Mouse (Mus musculus): ENCODE measurements at regions not wholly inside any gene's neighbourhood (a gene's known extent, or its start where the extent isn't known, plus 50 kb on each side); places are given as distances from the start of the nearest gene placed in this dataset.
"Not testable (repeated sequence)": the region's sequence is repeated elsewhere in the genome, so short reads cannot be mapped to it uniquely, and the experiment has no call there.

DNA sequence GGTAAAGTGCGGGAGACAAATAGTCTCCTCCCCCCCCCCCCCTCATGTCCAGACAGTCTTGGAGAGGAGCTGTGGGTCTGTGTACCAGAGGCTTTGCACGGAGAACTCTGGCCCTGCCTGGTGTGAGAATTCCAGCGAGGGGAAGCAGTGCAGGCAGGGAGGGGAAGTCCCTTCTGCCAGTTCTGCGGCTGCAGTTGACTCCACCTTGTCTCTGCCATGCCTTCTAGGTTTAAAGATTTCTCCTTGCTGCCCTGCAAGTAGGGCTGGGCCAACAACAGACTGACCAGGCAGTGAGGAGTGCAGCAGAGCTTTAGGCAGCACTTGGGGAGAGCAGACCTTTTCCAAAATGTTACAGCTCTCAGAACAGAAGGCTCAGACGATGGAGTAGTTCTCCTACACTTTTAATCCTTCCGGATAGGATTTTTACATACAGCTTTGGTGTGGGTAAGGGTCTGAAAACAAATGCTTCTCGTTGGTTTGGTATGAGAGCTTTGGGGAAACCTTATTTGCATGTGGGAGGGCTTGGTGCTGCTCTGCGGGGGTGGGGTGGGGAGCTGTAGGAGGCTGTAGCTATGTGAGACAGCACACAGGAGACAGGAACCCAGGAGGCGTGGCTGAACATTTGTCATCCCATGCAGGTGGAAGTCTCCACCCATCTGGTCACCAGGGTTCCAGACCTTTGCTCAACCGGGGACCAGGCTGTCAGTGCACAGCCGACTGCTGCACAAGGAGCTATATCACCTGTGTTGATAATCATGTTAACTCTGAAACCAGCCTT lies 96.8 kb upstream of the Ctso start:
- no peak overlapping the region for H3K27ac ChIP-seq (replicated peaks in 1 of 2; ENCODE audit: control insufficient read depth in 1 of 2, insufficient read depth in 1 of 2, low read depth in 2 of 2, low read length in 2 of 2)
- WGBS = 4% methylated on average over 11 of the region's 11 CpGs
- no peaks in the 10 kb centered on the region for H3K36me3 ChIP-seq (ENCODE audit: control insufficient read depth, insufficient read depth, low read length)
- H3K27me3 ChIP-seq (ENCODE audit: control insufficient read depth, insufficient read depth, low read length) = no peaks in the 10 kb centered on the region
- peak overlapping the region; percentile 12 to 20; a peak in 3 of 4 replicates for H3K4me3 ChIP-seq (ENCODE audit: control insufficient read depth in 1 of 2, insufficient read depth in 1 of 2, low read depth in 1 of 2, low read length in 2 of 2)
- H3K4me1 ChIP-seq (ENCODE audit: control insufficient read depth in 2 of 2, insufficient read depth in 2 of 2, low read length in 2 of 2) = no peaks in the 10 kb centered on the region
- peak overlapping the region; percentile 47 for H3K9ac ChIP-seq (ENCODE audit: low read length)
- peak overlapping the region; percentile 63 for H3K4me2 ChIP-seq (ENCODE audit: low read length)
- H3K9me3 ChIP-seq (ENCODE audit: control insufficient read depth, low read length) = no peaks in the 10 kb centered on the region
- ATAC-seq (ENCODE audit: insufficient number of reproducible peaks, insufficient read depth, low FRiP score, low read depth) = peak; percentile 54; the same call in 1 of the 2 replicates

DNA sequence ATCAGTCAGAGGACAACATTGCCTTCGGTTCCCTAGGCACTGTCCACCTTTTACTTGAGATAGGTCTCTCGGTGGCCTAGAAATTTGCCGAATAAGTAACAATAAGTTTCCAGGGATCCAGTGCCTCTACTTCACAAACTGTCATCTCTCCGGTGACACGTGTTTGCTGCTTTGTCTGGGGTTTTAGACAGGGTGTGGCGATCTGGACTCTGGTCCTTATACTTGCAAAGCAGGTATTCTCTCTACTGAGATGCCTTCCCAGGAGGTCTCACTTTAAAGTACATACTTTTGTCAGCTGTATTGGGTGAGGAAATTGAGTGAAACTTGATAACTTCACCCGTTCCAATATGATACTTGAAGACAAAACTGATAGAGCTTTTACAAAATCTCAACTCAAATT lies 95.9 kb upstream of the Ctso start:
- H3K4me3 ChIP-seq (ENCODE audit: control insufficient read depth in 1 of 2, insufficient read depth in 1 of 2, low read depth in 1 of 2, low read length in 2 of 2) = no peak overlapping the region
- H3K4me2 ChIP-seq (ENCODE audit: low read length) = no peak overlapping the region
- H3K27me3 ChIP-seq (ENCODE audit: control insufficient read depth, insufficient read depth, low read length) = no peaks in the 10 kb centered on the region
- H3K9me3 ChIP-seq (ENCODE audit: control insufficient read depth, low read length) = no peaks in the 10 kb centered on the region
- ATAC-seq (ENCODE audit: insufficient number of reproducible peaks, insufficient read depth, low FRiP score, low read depth) = no peak
- no peaks in the 10 kb centered on the region for H3K4me1 ChIP-seq (ENCODE audit: control insufficient read depth in 2 of 2, insufficient read depth in 2 of 2, low read length in 2 of 2)
- no peaks in the 10 kb centered on the region for H3K36me3 ChIP-seq (ENCODE audit: control insufficient read depth, insufficient read depth, low read length)
- no peak overlapping the region for H3K9ac ChIP-seq (ENCODE audit: low read length)
- 75% methylated on average over 7 of the region's 7 CpGs for WGBS
- H3K27ac ChIP-seq (replicated peaks in 1 of 2; ENCODE audit: control insufficient read depth in 1 of 2, insufficient read depth in 1 of 2, low read depth in 2 of 2, low read length in 2 of 2) = no peak overlapping the region

DNA sequence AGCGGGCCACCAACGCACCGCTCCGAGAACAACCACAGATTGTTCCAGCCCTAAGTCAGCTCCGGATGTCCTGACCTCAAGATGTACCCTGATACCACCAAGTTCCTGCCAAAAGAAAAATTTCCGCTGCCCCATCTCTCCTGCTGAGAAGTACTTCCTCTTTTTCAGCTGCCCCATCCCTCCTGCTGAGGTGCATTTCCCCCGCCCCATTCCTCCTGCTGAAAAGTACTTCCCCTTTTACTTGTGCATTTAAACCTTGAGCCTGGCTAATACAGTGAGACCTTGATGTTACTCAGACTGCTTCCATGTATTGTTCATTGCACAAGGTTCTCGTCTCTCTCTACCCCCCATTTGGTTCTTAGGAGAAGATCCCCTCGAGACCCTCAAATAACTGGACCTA lies 94.3 kb upstream of the Ctso start:
- not testable (repeated sequence) for H3K4me1 ChIP-seq (ENCODE audit: control insufficient read depth in 2 of 2, insufficient read depth in 2 of 2, low read length in 2 of 2); H3K27ac ChIP-seq (replicated peaks in 1 of 2; ENCODE audit: control insufficient read depth in 1 of 2, insufficient read depth in 1 of 2, low read depth in 2 of 2, low read length in 2 of 2); H3K27me3 ChIP-seq (ENCODE audit: control insufficient read depth, insufficient read depth, low read length); H3K4me3 ChIP-seq (ENCODE audit: control insufficient read depth in 1 of 2, insufficient read depth in 1 of 2, low read depth in 1 of 2, low read length in 2 of 2); H3K4me2 ChIP-seq (ENCODE audit: low read length); ATAC-seq (ENCODE audit: insufficient number of reproducible peaks, insufficient read depth, low FRiP score, low read depth); H3K9ac ChIP-seq (ENCODE audit: low read length); H3K36me3 ChIP-seq (ENCODE audit: control insufficient read depth, insufficient read depth, low read length); H3K9me3 ChIP-seq (ENCODE audit: control insufficient read depth, low read length)
- 89% methylated on average over 9 of the region's 9 CpGs for WGBS

DNA sequence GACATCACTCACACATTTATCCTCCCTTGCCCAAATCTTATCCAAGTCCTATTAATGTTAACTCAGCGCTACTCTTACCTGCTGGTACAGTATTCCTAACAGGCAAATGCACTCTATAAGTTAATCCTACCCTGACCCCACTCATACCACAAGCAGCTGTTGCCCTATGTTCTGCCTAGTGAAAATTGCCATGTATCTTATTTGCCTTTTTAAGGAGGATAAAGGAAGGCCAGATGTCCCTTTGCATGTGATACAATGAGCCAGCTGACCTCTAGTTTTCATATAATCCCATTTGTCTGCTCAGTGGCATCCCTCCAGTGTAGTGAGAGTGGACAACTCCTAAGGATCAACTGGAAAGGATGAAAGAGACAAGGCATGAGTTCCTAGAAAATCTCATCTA lies 67.9 kb upstream of the Ctso start:
- Histone ChIP-seq H3K27ac (replicated peaks in 1 of 2; ENCODE audit: control insufficient read depth in 1 of 2, insufficient read depth in 1 of 2, low read depth in 2 of 2, low read length in 2 of 2) (no peak overlapping the region), H3K36me3 (ENCODE audit: control insufficient read depth, insufficient read depth, low read length) (no peaks in the 10 kb centered on the region), H3K27me3 (ENCODE audit: control insufficient read depth, insufficient read depth, low read length) (no peaks in the 10 kb centered on the region), H3K9ac (ENCODE audit: low read length) (no peak overlapping the region), H3K4me2 (ENCODE audit: low read length) (no peak overlapping the region), H3K4me1 (ENCODE audit: control insufficient read depth in 2 of 2, insufficient read depth in 2 of 2, low read length in 2 of 2) (no peaks in the 10 kb centered on the region), H3K4me3 (ENCODE audit: control insufficient read depth in 1 of 2, insufficient read depth in 1 of 2, low read depth in 1 of 2, low read length in 2 of 2) (no peak overlapping the region), H3K9me3 (ENCODE audit: control insufficient read depth, low read length) (no peaks in the 10 kb centered on the region)
- no peak for ATAC-seq (ENCODE audit: insufficient number of reproducible peaks, insufficient read depth, low FRiP score, low read depth)
- 71% methylated on average over 1 of the region's 1 CpGs for WGBS
